Mouse (Mus musculus): ENCODE data around the gene Ptcra.

DNA sequence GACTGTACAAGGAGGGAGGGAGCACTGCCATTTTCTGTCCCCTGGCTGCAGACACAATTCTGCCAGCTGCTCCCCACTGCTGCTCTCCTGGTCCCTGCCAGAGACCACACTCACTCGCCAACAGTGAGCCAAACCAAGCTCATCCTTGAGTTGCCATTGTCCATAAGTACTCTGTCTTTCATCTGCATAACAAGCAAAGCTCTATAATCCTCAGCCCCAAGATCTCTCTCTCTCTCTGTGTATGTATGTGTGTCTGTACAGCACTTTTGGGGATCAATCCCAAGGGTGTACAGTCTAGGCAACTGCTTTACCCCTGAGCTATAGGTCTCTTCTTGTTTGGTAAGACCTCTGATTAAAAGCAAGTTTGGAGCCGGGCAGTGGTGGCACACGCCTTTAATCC is 47.2 kb upstream of the Ptcra start:
- no peak for TF ChIP-seq CTCF (IDR thresholded peaks at IDR 0.05; ENCODE audit: low read depth, low read length)
- peak; percentile 62; the same call in 1 of the 2 replicates for TF ChIP-seq EP300 (IDR thresholded peaks at IDR 0.05; ENCODE audit: insufficient read depth, low read depth, low read length)

Data from ES-Bruce4 (cell line).